Mouse (Mus musculus): Measurements from ENCODE around the gene Rbak. TPM values are rescaled to one million over a fixed set of nuclear protein-coding genes. Genes with fewer than 3 reads are reported as not detected.
"Not testable (repeated sequence)": the region's sequence is repeated elsewhere in the genome, so short reads cannot be mapped to it uniquely, and the experiment has no call there.

Gene Rbak
- polyA plus RNA-seq, 1 experiment: 10.0 TPM

DNA sequence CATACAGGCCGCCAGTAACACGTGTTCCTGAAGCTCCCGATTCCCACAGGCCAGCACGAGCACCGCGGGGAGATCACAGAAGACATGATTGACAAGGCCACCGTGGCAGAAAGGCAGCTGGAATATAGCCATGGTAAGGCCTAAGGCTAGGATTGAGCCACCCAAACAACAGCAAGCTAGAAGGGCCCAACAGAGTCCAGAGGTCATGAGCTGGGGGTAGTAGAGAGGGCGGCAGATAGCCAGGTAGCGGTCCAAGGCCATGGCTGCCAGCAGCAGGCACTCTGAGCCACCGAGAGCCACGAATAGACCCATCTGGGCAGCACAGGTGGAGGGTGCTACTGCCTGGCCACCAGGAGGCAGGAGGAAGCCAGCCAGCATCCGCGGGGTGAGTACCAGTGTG is 43.0 kb downstream of the Rbak start:
- TF ChIP-seq CTCF (IDR thresholded peaks at IDR 0.05; ENCODE audit: extremely low read depth, insufficient read depth, low read length): no peak
- TF ChIP-seq POLR2A (IDR thresholded peaks at IDR 0.05; ENCODE audit: extremely low read depth, insufficient read depth, low read length): no peak
- H3K4me3 ChIP-seq (ENCODE audit: insufficient read depth, low read length): no peak overlapping the region
- no peaks in the 10 kb centered on the region for H3K4me1 ChIP-seq (ENCODE audit: control insufficient read depth, insufficient read depth, low read length)
- no peak overlapping the region for H3K27ac ChIP-seq (ENCODE audit: insufficient read depth, low read length)

DNA sequence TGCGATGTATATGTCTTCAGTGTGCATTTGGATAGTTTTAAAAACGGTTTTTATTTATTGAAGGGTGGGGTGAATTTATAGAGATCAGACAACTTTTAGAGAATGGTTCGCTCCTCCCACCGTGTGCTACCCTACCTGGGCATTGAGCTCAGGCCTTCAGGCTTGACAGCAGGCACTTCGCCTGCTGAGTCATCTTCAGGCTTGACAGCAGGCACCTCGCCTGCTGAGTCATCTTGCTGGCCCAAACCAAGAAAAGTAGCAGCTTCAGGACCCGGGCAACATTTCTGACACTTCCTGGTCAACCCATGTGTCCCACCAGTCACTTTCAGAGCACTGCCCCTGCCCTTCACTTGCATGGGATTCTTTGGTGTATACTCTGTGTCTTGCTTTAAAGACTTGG is 45.5 kb downstream of the Rbak start:
- TF ChIP-seq CTCF (IDR thresholded peaks at IDR 0.05; ENCODE audit: extremely low read depth, insufficient read depth, low read length): no peak
- no peak for TF ChIP-seq POLR2A (IDR thresholded peaks at IDR 0.05; ENCODE audit: extremely low read depth, insufficient read depth, low read length)
- H3K27ac ChIP-seq (ENCODE audit: insufficient read depth, low read length): no peak overlapping the region
- no peaks in the 10 kb centered on the region for H3K4me1 ChIP-seq (ENCODE audit: control insufficient read depth, insufficient read depth, low read length)
- no peak overlapping the region for H3K4me3 ChIP-seq (ENCODE audit: insufficient read depth, low read length)

- H3K27ac ChIP-seq (ENCODE audit: insufficient read depth, low read length); H3K4me3 ChIP-seq (ENCODE audit: insufficient read depth, low read length); H3K4me1 ChIP-seq (ENCODE audit: control insufficient read depth, insufficient read depth, low read length): not testable (repeated sequence)
Observed at GRCm38 (mm10) chr5:143134216-143135010, 46.2 kb downstream of the Rbak start.

DNA sequence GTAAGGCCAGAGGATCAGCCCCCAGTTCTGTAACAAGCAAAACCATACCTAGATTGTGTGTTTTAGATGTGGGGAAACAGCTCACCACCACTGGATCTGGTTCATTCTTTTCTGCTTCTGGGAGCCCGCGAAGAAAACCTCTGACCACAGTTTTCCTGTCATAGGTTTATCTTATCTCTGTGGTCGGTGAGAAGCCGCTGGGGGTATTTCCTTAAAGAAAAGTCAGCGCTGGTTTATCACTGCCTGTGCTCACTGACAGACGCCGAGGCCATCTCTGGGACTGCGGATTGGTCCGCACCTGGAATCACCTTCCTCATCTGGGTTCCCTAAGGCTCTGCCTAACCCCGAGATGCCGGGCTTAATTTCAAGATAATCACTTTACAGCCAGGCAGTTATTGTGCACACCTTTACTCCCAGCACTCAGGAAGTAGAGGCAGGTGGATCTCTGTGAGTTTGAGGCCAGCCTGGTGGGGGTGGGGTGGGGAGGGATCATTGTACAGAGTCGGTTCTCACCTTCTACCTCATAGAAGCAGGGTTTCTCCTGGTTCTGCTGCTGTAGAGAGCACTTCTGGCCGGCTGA is 47.5 kb downstream of the Rbak start:
- TF ChIP-seq POLR2A (IDR thresholded peaks at IDR 0.05; ENCODE audit: extremely low read depth, insufficient read depth, low read length) (no peak), CTCF (IDR thresholded peaks at IDR 0.05; ENCODE audit: extremely low read depth, insufficient read depth, low read length) (no peak)
- H3K4me1 ChIP-seq (ENCODE audit: control insufficient read depth, insufficient read depth, low read length): no peaks in the 10 kb centered on the region
- no peak overlapping the region for H3K27ac ChIP-seq (ENCODE audit: insufficient read depth, low read length)
- H3K4me3 ChIP-seq (ENCODE audit: insufficient read depth, low read length): no peak overlapping the region

DNA sequence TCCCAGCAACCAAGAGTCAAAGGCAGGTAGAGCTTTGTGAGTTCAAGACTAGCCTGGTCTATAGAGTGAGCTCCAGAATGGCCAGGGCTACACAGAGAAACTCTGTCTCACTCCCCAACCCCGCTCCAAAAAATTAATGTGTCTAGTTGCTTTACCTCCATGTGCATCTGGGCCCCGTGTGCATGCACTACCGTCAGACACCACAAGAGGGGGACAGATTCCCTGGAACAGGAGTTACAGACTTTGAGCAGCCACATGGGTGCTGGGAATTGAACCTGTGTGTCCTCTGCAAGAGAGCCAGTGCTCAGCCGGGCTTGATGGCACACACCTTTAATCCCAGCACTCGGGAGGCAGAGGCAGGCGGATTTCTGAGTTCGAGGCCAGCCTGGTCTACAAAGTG is 50.2 kb downstream of the Rbak start:
- Histone ChIP-seq H3K4me1 (ENCODE audit: control insufficient read depth, insufficient read depth, low read length) (peaks cover 2% of the 10 kb centered on the region), H3K27ac (ENCODE audit: insufficient read depth, low read length) (no peak overlapping the region), H3K4me3 (ENCODE audit: insufficient read depth, low read length) (no peak overlapping the region)
- TF ChIP-seq CTCF (IDR thresholded peaks at IDR 0.05; ENCODE audit: extremely low read depth, insufficient read depth, low read length) (0 out of 2 replicates have a peak, but pooled peaks have one; percentile 4), POLR2A (IDR thresholded peaks at IDR 0.05; ENCODE audit: extremely low read depth, insufficient read depth, low read length) (no peak)

DNA sequence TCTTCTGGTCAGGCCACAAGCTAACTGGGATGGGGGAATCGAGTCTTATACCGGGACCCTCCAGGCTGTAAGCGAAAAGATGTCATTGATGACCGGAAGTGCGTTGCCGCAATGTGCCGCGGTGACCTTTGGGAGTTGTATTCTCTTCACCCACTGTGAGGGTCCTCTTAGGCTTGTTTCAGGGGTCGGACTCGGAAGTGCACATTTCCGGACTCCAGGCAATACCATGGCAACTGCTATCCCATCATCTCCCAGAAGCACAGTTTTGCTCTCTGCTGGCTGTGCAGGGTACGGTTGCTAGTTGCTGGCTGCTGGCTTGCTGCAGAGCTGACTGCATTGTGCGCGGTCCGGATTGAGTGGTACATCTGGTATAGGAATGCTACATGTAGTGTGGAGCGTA is 51.5 kb downstream of the Rbak start:
- TF ChIP-seq POLR2A (IDR thresholded peaks at IDR 0.05; ENCODE audit: extremely low read depth, insufficient read depth, low read length) (no peak), CTCF (IDR thresholded peaks at IDR 0.05; ENCODE audit: extremely low read depth, insufficient read depth, low read length) (no peak)
- Histone ChIP-seq H3K4me3 (ENCODE audit: insufficient read depth, low read length) (no peak overlapping the region), H3K27ac (ENCODE audit: insufficient read depth, low read length) (no peak overlapping the region), H3K4me1 (ENCODE audit: control insufficient read depth, insufficient read depth, low read length) (peaks cover 3% of the 10 kb centered on the region)

DNA sequence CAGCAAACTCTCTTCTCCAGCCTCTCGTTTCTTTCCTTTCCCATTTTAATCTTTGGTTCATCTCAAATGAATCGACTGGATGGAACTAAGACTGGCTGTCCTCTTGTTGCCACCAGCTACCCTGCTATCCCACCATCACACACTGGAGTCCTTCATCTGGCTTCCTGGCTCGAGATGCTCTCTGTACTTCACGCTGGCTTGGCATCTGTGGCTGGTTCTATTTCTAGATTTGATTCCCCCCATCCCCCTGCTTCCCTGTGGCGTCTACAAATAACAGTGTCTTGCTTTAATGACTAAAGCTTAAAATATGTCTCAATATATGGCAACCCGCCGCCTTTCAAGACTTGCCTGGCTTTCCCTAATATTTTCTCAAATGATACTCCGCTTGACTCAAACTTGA is 52.7 kb downstream of the Rbak start:
- H3K27ac ChIP-seq (ENCODE audit: insufficient read depth, low read length): no peak overlapping the region
- no peak overlapping the region for H3K4me3 ChIP-seq (ENCODE audit: insufficient read depth, low read length)
- no peak for TF ChIP-seq POLR2A (IDR thresholded peaks at IDR 0.05; ENCODE audit: extremely low read depth, insufficient read depth, low read length)
- TF ChIP-seq CTCF (IDR thresholded peaks at IDR 0.05; ENCODE audit: extremely low read depth, insufficient read depth, low read length): no peak
- H3K4me1 ChIP-seq (ENCODE audit: control insufficient read depth, insufficient read depth, low read length): peaks cover 3% of the 10 kb centered on the region

DNA sequence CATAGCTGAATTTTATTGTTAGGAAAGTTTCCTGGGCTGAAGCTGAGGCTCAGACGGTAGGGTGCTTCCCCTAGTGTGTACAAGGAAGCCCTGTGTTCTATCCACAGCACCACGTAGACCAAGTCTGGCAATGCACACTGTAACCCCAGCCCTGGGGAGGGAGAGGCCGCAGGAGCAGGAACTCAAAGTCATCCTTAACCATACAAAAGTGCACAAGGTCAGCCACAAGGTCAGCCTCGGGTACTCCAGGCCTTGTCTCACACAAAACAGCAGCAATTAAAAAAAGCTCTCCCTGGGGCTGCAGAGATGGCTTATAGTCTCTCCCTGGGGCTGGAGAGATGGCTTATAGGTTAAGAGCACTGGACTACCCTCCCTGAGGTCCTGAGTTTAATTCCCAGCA is 53.7 kb downstream of the Rbak start:
- no peak overlapping the region for H3K27ac ChIP-seq (ENCODE audit: insufficient read depth, low read length)
- H3K4me1 ChIP-seq (ENCODE audit: control insufficient read depth, insufficient read depth, low read length): peaks cover 3% of the 10 kb centered on the region
- TF ChIP-seq POLR2A (IDR thresholded peaks at IDR 0.05; ENCODE audit: extremely low read depth, insufficient read depth, low read length) (no peak), CTCF (IDR thresholded peaks at IDR 0.05; ENCODE audit: extremely low read depth, insufficient read depth, low read length) (no peak)
- H3K4me3 ChIP-seq (ENCODE audit: insufficient read depth, low read length): no peak overlapping the region

DNA sequence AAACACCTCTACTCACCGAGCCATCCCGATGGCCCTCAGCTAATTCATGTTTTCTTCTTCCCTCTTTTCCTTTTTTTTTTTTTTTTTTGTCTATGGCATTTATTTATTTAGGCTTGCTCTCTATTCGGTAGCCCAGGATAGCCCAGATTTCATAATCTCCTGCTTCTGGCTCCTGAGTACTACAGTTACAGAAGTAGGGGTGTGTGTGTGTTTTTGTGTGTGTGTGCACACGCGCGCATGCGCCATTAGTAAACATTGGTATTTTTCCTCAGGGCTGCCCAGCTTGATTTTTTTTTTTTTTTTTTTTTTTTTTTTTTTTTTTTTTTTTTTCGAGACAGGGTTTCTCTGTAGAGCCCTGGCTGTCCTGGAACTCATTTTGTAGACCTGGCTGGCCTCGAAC is 54.5 kb downstream of the Rbak start:
- Histone ChIP-seq H3K27ac (ENCODE audit: insufficient read depth, low read length) (no peak overlapping the region), H3K4me3 (ENCODE audit: insufficient read depth, low read length) (no peak overlapping the region), H3K4me1 (ENCODE audit: control insufficient read depth, insufficient read depth, low read length) (peaks cover 3% of the 10 kb centered on the region)
- no peak for TF ChIP-seq POLR2A (IDR thresholded peaks at IDR 0.05; ENCODE audit: extremely low read depth, insufficient read depth, low read length)
- TF ChIP-seq CTCF (IDR thresholded peaks at IDR 0.05; ENCODE audit: extremely low read depth, insufficient read depth, low read length): no peak

DNA sequence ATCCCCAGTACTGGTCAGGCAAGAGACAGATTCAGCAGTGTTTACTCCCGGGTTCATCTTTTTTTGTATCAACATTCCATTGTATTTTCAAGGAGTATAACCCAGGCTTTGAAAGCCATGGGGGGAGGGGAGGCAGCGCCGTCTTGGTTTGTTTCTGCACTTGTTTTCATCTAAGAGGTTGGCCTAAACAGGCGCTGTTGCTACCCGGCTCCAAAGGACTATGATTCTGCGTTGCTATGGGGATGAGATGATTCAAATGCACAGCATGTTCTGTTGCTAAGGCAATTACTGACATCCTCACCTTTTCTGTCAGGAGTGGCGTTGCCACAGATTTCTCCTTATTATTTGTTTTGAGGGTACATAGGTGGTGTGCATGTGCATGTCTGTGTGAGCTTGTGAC is 55.0 kb downstream of the Rbak start:
- TF ChIP-seq CTCF (IDR thresholded peaks at IDR 0.05; ENCODE audit: extremely low read depth, insufficient read depth, low read length) (no peak), POLR2A (IDR thresholded peaks at IDR 0.05; ENCODE audit: extremely low read depth, insufficient read depth, low read length) (no peak)
- Histone ChIP-seq H3K4me3 (ENCODE audit: insufficient read depth, low read length) (no peak overlapping the region), H3K27ac (ENCODE audit: insufficient read depth, low read length) (no peak overlapping the region), H3K4me1 (ENCODE audit: control insufficient read depth, insufficient read depth, low read length) (peaks cover 3% of the 10 kb centered on the region)

Data from cortical plate, adult 2 months (tissue).